Mouse (Mus musculus): Measurements from ENCODE around the gene Pdlim7. TPM values are rescaled to one million over a fixed set of nuclear protein-coding genes. Genes with fewer than 3 reads are reported as not detected.

Gene Pdlim7
- total and polyA plus RNA-seq, 3 experiments = 8.5 to 52.5 (median 19.9) TPM

DNA sequence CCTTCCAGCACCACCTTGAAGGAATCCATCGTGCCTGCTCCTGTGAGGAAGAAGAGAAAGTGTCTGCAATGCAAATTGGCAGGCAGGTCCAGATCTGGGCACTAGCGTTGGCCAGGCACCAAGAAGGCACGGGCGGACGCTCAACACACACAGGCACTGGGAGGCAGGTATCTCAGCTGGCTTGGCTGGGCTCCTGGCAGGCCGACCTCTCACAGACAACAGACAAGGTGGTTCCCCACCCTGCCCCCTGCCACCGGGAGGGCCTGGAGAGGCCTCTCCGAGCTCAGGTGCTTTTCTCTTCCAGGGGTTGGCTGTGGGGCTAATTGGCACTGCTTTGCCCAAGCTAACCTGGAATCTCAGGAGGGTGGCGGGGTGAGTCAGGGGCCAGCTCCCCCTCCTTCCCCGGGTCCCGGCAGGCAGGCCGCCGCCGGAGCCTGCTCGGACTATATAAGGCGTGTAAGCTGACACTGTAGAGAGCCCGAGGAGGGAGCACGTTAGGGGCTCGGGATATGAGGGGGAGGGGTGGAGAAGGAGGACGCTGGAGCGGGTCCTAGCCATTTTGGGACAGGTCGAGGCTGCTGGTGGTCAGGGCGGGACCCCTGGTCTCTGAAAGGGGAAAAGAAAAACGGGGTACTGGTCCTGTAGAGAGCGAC is 971 bp downstream of the Pdlim7 start:
- Histone ChIP-seq H3K36me3 (replicated peaks) (peaks cover 39% of the 10 kb centered on the region), H3K4me1 (ENCODE audit: insufficient read depth, low read depth, low read length) (peaks cover 54% of the 10 kb centered on the region), H3K4me3 (ENCODE audit: low read depth, low read length) (peak overlapping the region; percentile 85), H3K27me3 (ENCODE audit: insufficient read depth, low read length) (peaks cover 12% of the 10 kb centered on the region), H3K9me3 (replicated peaks) (no peaks in the 10 kb centered on the region)
- peak; percentile 61 for DNase-seq (ENCODE audit: low spot score)
- no peak for ATAC-seq (ENCODE audit: extremely low read depth, insufficient number of reproducible peaks, low FRiP score, poor library complexity, severe bottlenecking)
- TF ChIP-seq CTCF (IDR thresholded peaks at IDR 0.05; ENCODE audit: low read depth, low read length) (no peak), POLR2AphosphoS5 (IDR thresholded peaks at IDR 0.05; ENCODE audit: insufficient replicate concordance, low read depth, low read length) (no peak), TAL1 (conservative IDR thresholded peaks at IDR 0.05; ENCODE audit: low read depth, low read length) (no peak), GATA1 (IDR thresholded peaks at IDR 0.05; ENCODE audit: borderline replicate concordance, low read length) (no peak), GATA2 (IDR thresholded peaks at IDR 0.05; ENCODE audit: borderline replicate concordance, low read depth, low read length) (no peak)

GRCm38 (mm10) chr13:55511492-55511861 is 2.0 kb downstream of the Pdlim7 start:
- no peaks in the 10 kb centered on the region for H3K9me3 ChIP-seq (replicated peaks)
- ATAC-seq (ENCODE audit: extremely low read depth, insufficient number of reproducible peaks, low FRiP score, poor library complexity, severe bottlenecking) = no peak
- peaks cover 50% of the 10 kb centered on the region for H3K36me3 ChIP-seq (replicated peaks)
- DNase-seq (ENCODE audit: low spot score) = no peak
- no peak overlapping the region; the same call in 1 of the 2 replicates for H3K4me3 ChIP-seq (ENCODE audit: low read depth, low read length)
- TF ChIP-seq POLR2AphosphoS5 (IDR thresholded peaks at IDR 0.05; ENCODE audit: insufficient replicate concordance, low read depth, low read length) (no peak), CTCF (IDR thresholded peaks at IDR 0.05; ENCODE audit: low read depth, low read length) (no peak), GATA2 (IDR thresholded peaks at IDR 0.05; ENCODE audit: borderline replicate concordance, low read depth, low read length) (no peak), GATA1 (IDR thresholded peaks at IDR 0.05; ENCODE audit: borderline replicate concordance, low read length) (no peak), TAL1 (conservative IDR thresholded peaks at IDR 0.05; ENCODE audit: low read depth, low read length) (no peak)
- H3K27me3 ChIP-seq (ENCODE audit: insufficient read depth, low read length) = peaks cover 12% of the 10 kb centered on the region
- H3K4me1 ChIP-seq (ENCODE audit: insufficient read depth, low read depth, low read length) = peaks cover 55% of the 10 kb centered on the region

DNA sequence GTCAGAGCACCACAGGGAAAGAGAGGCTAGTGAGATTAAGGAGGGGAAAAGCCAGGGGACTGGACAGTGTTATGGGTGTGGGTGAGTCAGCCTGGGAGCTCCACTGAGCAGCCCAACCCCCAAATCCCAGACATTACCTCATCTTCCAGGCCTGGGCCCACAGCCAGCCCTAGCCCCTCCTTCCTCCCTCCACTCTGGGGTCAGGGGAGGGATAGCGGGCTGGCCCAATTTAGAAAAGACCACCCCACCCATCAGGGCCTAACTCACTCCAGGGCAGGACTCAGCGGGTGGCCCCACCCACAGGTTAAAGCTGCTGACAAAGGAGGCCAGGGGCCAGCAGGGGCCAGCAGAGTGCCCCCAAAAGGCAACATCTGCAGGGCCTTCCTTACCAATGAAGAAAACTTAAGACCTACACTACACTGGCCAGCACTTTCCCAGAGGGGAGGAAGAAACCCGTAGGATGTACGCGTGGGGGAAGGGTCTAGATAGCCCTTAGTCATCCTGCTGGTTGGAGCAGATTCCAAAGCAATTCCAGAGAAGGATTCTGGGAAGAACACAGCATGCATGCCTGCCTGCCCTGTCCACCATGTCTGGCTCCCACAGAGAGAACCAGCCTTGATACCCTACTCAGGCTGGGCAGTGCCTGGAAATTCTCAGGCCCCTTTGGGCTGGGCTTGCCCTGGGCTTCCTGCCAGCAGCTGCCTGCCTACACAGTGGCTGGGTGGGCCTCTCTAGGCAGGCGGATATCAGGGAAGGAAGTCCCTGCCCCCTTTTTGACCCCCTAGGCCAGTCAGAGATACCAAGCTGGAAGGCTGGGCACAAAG is 2.6 kb downstream of the Pdlim7 start:
- H3K27me3 ChIP-seq (ENCODE audit: insufficient read depth, low read length) = peaks cover 12% of the 10 kb centered on the region
- ATAC-seq (ENCODE audit: extremely low read depth, insufficient number of reproducible peaks, low FRiP score, poor library complexity, severe bottlenecking) (peak; percentile 35), DNase-seq (ENCODE audit: low spot score) (peak; percentile 69)
- H3K4me3 ChIP-seq (ENCODE audit: low read depth, low read length) = peak overlapping the region; percentile 46; the same call in 1 of the 2 replicates
- H3K36me3 ChIP-seq (replicated peaks) = peaks cover 56% of the 10 kb centered on the region
- H3K9me3 ChIP-seq (replicated peaks) = no peaks in the 10 kb centered on the region
- TF ChIP-seq TAL1 (conservative IDR thresholded peaks at IDR 0.05; ENCODE audit: low read depth, low read length) = no peak
- no peak for TF ChIP-seq CTCF (IDR thresholded peaks at IDR 0.05; ENCODE audit: low read depth, low read length)
- TF ChIP-seq GATA1 (IDR thresholded peaks at IDR 0.05; ENCODE audit: borderline replicate concordance, low read length) = no peak
- peaks cover 55% of the 10 kb centered on the region for H3K4me1 ChIP-seq (ENCODE audit: insufficient read depth, low read depth, low read length)

DNA sequence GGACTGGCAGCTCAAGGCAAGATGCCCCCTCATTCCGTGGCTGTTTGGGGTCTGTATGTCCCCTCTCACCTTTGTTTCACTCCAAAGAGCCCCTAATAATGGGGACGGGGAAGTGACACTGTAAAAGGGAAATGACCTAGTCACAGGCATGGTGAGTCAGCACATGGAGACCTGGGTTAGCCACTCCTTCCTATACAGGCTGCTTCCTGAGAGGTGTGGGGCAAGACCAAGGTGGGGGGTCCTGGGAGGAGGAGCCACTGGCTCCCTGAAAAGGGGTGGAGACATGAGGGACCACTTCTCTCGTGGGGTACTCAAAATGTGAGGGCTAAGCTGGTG is 3.2 kb downstream of the Pdlim7 start:
- peak; percentile 66 for DNase-seq (ENCODE audit: low spot score)
- Histone ChIP-seq H3K4me1 (ENCODE audit: insufficient read depth, low read depth, low read length) (peaks cover 55% of the 10 kb centered on the region), H3K36me3 (replicated peaks) (peaks cover 62% of the 10 kb centered on the region), H3K27me3 (ENCODE audit: insufficient read depth, low read length) (peaks cover 7% of the 10 kb centered on the region), H3K9me3 (replicated peaks) (no peaks in the 10 kb centered on the region), H3K4me3 (ENCODE audit: low read depth, low read length) (peak overlapping the region; percentile 46; the same call in 1 of the 2 replicates)
- TF ChIP-seq TAL1 (conservative IDR thresholded peaks at IDR 0.05; ENCODE audit: low read depth, low read length) = no peak
- no peak for TF ChIP-seq POLR2AphosphoS5 (IDR thresholded peaks at IDR 0.05; ENCODE audit: insufficient replicate concordance, low read depth, low read length)
- no peak for TF ChIP-seq CTCF (IDR thresholded peaks at IDR 0.05; ENCODE audit: low read depth, low read length)
- TF ChIP-seq GATA2 (IDR thresholded peaks at IDR 0.05; ENCODE audit: borderline replicate concordance, low read depth, low read length) = no peak
- TF ChIP-seq GATA1 (IDR thresholded peaks at IDR 0.05; ENCODE audit: borderline replicate concordance, low read length) = no peak
- ATAC-seq (ENCODE audit: extremely low read depth, insufficient number of reproducible peaks, low FRiP score, poor library complexity, severe bottlenecking) = peak; percentile 61; the same call in 1 of the 2 replicates

DNA sequence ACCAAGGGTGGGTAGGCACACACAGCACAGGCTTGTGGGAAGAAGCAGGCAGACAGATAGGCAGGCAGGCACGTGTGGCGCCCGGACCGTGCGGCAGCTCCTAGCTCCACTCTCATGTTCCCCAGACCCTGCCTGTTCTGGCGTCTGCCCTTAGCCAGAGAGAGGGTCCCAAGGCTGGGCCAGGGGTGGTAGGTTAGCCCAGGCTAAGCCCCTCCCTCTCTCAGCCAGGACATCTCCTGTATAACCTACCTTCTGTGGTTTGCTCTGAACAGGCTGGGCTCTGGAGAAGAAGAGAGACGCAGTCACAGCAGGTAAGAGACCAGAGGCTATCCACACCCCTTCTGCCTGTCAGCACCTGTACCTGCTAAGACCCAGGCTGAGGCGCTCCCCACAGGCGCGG is 4.9 kb downstream of the Pdlim7 start:
- Histone ChIP-seq H3K4me1 (ENCODE audit: insufficient read depth, low read depth, low read length) (peaks cover 49% of the 10 kb centered on the region), H3K9me3 (replicated peaks) (no peaks in the 10 kb centered on the region), H3K4me3 (ENCODE audit: low read depth, low read length) (no peak overlapping the region), H3K36me3 (replicated peaks) (peaks cover 79% of the 10 kb centered on the region), H3K27me3 (ENCODE audit: insufficient read depth, low read length) (no peaks in the 10 kb centered on the region)
- TF ChIP-seq GATA1 (IDR thresholded peaks at IDR 0.05; ENCODE audit: borderline replicate concordance, low read length) (no peak), TAL1 (conservative IDR thresholded peaks at IDR 0.05; ENCODE audit: low read depth, low read length) (no peak), GATA2 (IDR thresholded peaks at IDR 0.05; ENCODE audit: borderline replicate concordance, low read depth, low read length) (no peak), CTCF (IDR thresholded peaks at IDR 0.05; ENCODE audit: low read depth, low read length) (no peak), POLR2AphosphoS5 (IDR thresholded peaks at IDR 0.05; ENCODE audit: insufficient replicate concordance, low read depth, low read length) (no peak)
- DNase-seq (ENCODE audit: low spot score) = no peak
- no peak for ATAC-seq (ENCODE audit: extremely low read depth, insufficient number of reproducible peaks, low FRiP score, poor library complexity, severe bottlenecking)

DNA sequence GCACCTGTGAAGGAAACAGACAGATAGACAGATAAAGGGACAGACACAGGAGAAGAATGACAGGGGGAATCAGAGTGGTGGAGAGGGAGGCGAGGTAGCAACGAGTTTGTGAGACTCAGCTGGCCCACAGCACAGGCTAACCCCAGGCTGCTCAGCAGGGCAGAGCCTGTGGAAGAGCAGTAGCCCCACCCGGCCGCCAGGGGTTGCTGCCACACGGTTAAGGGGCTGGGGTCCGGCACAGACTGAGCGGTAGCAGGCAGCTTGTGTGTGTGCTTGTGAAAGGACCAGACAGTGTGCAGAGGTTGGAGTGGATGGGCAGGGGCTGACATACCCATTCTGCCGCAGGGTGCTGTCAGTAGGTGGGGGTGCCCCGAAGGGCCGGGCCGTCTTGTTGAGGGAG is 5.6 kb downstream of the Pdlim7 start:
- Histone ChIP-seq H3K9me3 (replicated peaks) (no peaks in the 10 kb centered on the region), H3K4me1 (ENCODE audit: insufficient read depth, low read depth, low read length) (peaks cover 43% of the 10 kb centered on the region), H3K36me3 (replicated peaks) (peaks cover 85% of the 10 kb centered on the region), H3K4me3 (ENCODE audit: low read depth, low read length) (no peak overlapping the region), H3K27me3 (ENCODE audit: insufficient read depth, low read length) (no peaks in the 10 kb centered on the region)
- ATAC-seq (ENCODE audit: extremely low read depth, insufficient number of reproducible peaks, low FRiP score, poor library complexity, severe bottlenecking) (no peak), DNase-seq (ENCODE audit: low spot score) (no peak)
- TF ChIP-seq TAL1 (conservative IDR thresholded peaks at IDR 0.05; ENCODE audit: low read depth, low read length) (no peak), GATA1 (IDR thresholded peaks at IDR 0.05; ENCODE audit: borderline replicate concordance, low read length) (no peak), GATA2 (IDR thresholded peaks at IDR 0.05; ENCODE audit: borderline replicate concordance, low read depth, low read length) (no peak), POLR2AphosphoS5 (IDR thresholded peaks at IDR 0.05; ENCODE audit: insufficient replicate concordance, low read depth, low read length) (no peak), CTCF (IDR thresholded peaks at IDR 0.05; ENCODE audit: low read depth, low read length) (no peak)
